Mouse (Mus musculus) MEL (cell line): ENCODE measurements around the gene Bud31. TPM values are rescaled to one million over a fixed set of nuclear protein-coding genes. Genes with fewer than 3 reads are reported as not detected.
A peak's percentile ranks its signal among the peaks of the same experiment; 100 is the strongest.

Experiments
- DNase-seq: peaks from one replicate; pipeline ENCODE4 v3.0.0; 2011; ENCODE audit warnings: low read depth, low spot score
- H3K27ac ChIP-seq: 2 replicates; pipeline ENCODE4 v1.5.1; 2012; ENCODE audit warnings: low read depth, mild to moderate bottlenecking, control low read depth, low read length, moderate library complexity; ENCODE audit not compliant: control insufficient read depth
- H3K27me3 ChIP-seq, 2 experiments: fragments of 150-350 bp in 1 of 2; sonication (generic) in 1 of 2; 2 replicates each; pipeline ENCODE4 v1.6.1; 2012; ENCODE audit warnings: low read length in 2 of 2, mild to moderate bottlenecking in 2 of 2, improper control_type of control experiment in 1 of 2, moderate library complexity in 1 of 2; ENCODE audit not compliant: insufficient read depth in 2 of 2, control insufficient read depth in 1 of 2
- H3K36me3 ChIP-seq, 2 experiments: 2 replicates each; pipeline ENCODE4 v1.6.1; 2012 to 2014; ENCODE audit warnings: low read length in 2 of 2, improper control_type of control experiment in 1 of 2, inconsistent platforms in 1 of 2, mild to moderate bottlenecking in 1 of 2; ENCODE audit not compliant: insufficient read depth in 2 of 2, control insufficient read depth in 1 of 2
- H3K4me1 ChIP-seq, 2 experiments: fragments of 150-350 bp in 1 of 2; sonication (generic) in 1 of 2; 2 replicates each; pipeline ENCODE4 v1.6.1; 2012; ENCODE audit warnings: low read length in 2 of 2, improper control_type of control experiment in 1 of 2, mild to moderate bottlenecking in 1 of 2; ENCODE audit not compliant: insufficient read depth in 2 of 2, control insufficient read depth in 1 of 2
- H3K4me3 ChIP-seq, 2 experiments: fragments of 150-350 bp in 1 of 2; sonication (generic) in 1 of 2; 2 replicates each; pipeline ENCODE4 v1.5.1; 2012; ENCODE audit warnings: low read depth in 2 of 2, low read length in 2 of 2, mild to moderate bottlenecking in 2 of 2, moderate library complexity in 2 of 2, control low read depth in 1 of 2, improper control_type of control experiment in 1 of 2; ENCODE audit not compliant: control insufficient read depth in 1 of 2, insufficient read depth in 1 of 2
- H3K79me2 ChIP-seq: 2 replicates; pipeline ENCODE4 v1.6.1; 2012; ENCODE audit warnings: mild to moderate bottlenecking, low read length, moderate library complexity; ENCODE audit not compliant: control insufficient read depth, poor library complexity, insufficient read depth
- H3K9ac ChIP-seq: 2 replicates; pipeline ENCODE4 v1.6.1; 2012; ENCODE audit warnings: low read depth, mild to moderate bottlenecking, control low read depth, low read length, moderate library complexity; ENCODE audit not compliant: control insufficient read depth, poor library complexity, severe bottlenecking
- H3K9me3 ChIP-seq: fragments of 150-350 bp; sonication (generic); replicated peaks from 2 replicates; pipeline ENCODE4 v1.6.1; 2012; ENCODE audit warnings: mild to moderate bottlenecking, low read length, improper control_type of control experiment, moderate library complexity; ENCODE audit not compliant: insufficient read depth
- BHLHE40 ChIP-seq: IDR thresholded peaks from 2 replicates; pipeline ENCODE4 v1.6.1; 2012; ENCODE audit warnings: low read depth, mild to moderate bottlenecking, inconsistent platforms, low read length, improper control_type of control experiment, borderline replicate concordance
- CHD1 ChIP-seq: IDR thresholded peaks from 2 replicates; pipeline ENCODE4 v1.6.1; 2012; ENCODE audit warnings: low read depth, mild to moderate bottlenecking, inconsistent platforms, low read length, improper control_type of control experiment
- CTCF ChIP-seq, 3 experiments: IDR thresholded peaks in 2 of 3; conservative IDR thresholded peaks in 1 of 3; 2 replicates each; pipeline ENCODE4 v1.5.1; 2011 to 2012; ENCODE audit warnings: low read length in 3 of 3, low read depth in 2 of 3, mild to moderate bottlenecking in 2 of 3, improper control_type of control experiment in 1 of 3, inconsistent platforms in 1 of 3, mixed read lengths in 1 of 3, moderate library complexity in 1 of 3; ENCODE audit not compliant: control insufficient read depth in 1 of 3, insufficient read depth in 1 of 3, poor library complexity in 1 of 3, severe bottlenecking in 1 of 3
- E2F4 ChIP-seq: IDR thresholded peaks from 2 replicates; pipeline ENCODE4 v1.6.1; 2011; ENCODE audit warnings: low read depth, low read length, improper control_type of control experiment, borderline replicate concordance
- ELF1 ChIP-seq: IDR thresholded peaks from 2 replicates; pipeline ENCODE4 v1.6.1; 2014; ENCODE audit warnings: low read depth, mild to moderate bottlenecking, inconsistent platforms, low read length, improper control_type of control experiment, moderate library complexity
- ETS1 ChIP-seq: IDR thresholded peaks from 2 replicates; pipeline ENCODE4 v1.6.1; 2012; ENCODE audit warnings: low read depth, mild to moderate bottlenecking, inconsistent platforms, low read length, improper control_type of control experiment, moderate library complexity
- GABPA ChIP-seq: IDR thresholded peaks from 2 replicates; pipeline ENCODE4 v1.6.1; 2012; ENCODE audit warnings: low read depth, mild to moderate bottlenecking, inconsistent platforms, low read length, improper control_type of control experiment, moderate library complexity
- GATA1 ChIP-seq: IDR thresholded peaks from 2 replicates; pipeline ENCODE4 v1.6.1; 2011; ENCODE audit warnings: low read depth, low read length, improper control_type of control experiment
- HCFC1 ChIP-seq: IDR thresholded peaks from 2 replicates; pipeline ENCODE4 v1.6.1; 2012; ENCODE audit warnings: low read depth, mild to moderate bottlenecking, inconsistent platforms, low read length, improper control_type of control experiment, moderate library complexity
- JUND ChIP-seq: IDR thresholded peaks from 2 replicates; pipeline ENCODE4 v1.6.1; 2011; ENCODE audit warnings: low read depth, mild to moderate bottlenecking, improper control_type of control experiment, low read length
- KAT2A ChIP-seq: conservative IDR thresholded peaks from 2 replicates; pipeline ENCODE4 v1.6.1; 2012; ENCODE audit warnings: low read depth, low read length, improper control_type of control experiment, inconsistent platforms
- MAFK ChIP-seq: IDR thresholded peaks from 2 replicates; pipeline ENCODE4 v1.6.1; 2011; ENCODE audit warnings: low read depth, mild to moderate bottlenecking, low read length, improper control_type of control experiment, borderline replicate concordance
- MAZ ChIP-seq: IDR thresholded peaks from 2 replicates; pipeline ENCODE4 v1.6.1; 2012; ENCODE audit warnings: low read depth, mild to moderate bottlenecking, inconsistent platforms, low read length, improper control_type of control experiment
- MEF2A ChIP-seq: IDR thresholded peaks from 2 replicates; pipeline ENCODE4 v1.6.1; 2014; ENCODE audit warnings: low read depth, mild to moderate bottlenecking, inconsistent platforms, low read length, improper control_type of control experiment; ENCODE audit not compliant: poor library complexity, insufficient replicate concordance, severe bottlenecking; ENCODE audit errors: extremely low read depth
- MXI1 ChIP-seq: IDR thresholded peaks from 2 replicates; pipeline ENCODE4 v1.6.1; 2011; ENCODE audit warnings: mild to moderate bottlenecking, low read depth, low read length, improper control_type of control experiment
- MYB ChIP-seq: IDR thresholded peaks from 2 replicates; pipeline ENCODE4 v1.6.1; 2011; ENCODE audit warnings: mild to moderate bottlenecking, low read depth, low read length, improper control_type of control experiment
- MYC ChIP-seq: IDR thresholded peaks from 2 replicates; pipeline ENCODE4 v1.6.1; 2011; ENCODE audit warnings: low read depth, mild to moderate bottlenecking, low read length, improper control_type of control experiment, moderate library complexity
- NELFE ChIP-seq: IDR thresholded peaks from 2 replicates; pipeline ENCODE4 v1.6.1; 2011; ENCODE audit warnings: low read depth, low read length, improper control_type of control experiment
- POLR2AphosphoS2 ChIP-seq: IDR thresholded peaks from 2 replicates; pipeline ENCODE4 v1.6.1; 2011; ENCODE audit warnings: low read length, improper control_type of control experiment
- POLR2AphosphoS5 ChIP-seq: IDR thresholded peaks from 2 replicates; pipeline ENCODE4 v1.6.1; 2012; ENCODE audit warnings: low read depth, borderline replicate concordance, mild to moderate bottlenecking, inconsistent platforms, low read length, moderate library complexity, mixed read lengths
- RAD21 ChIP-seq: IDR thresholded peaks from 2 replicates; pipeline ENCODE4 v1.6.1; 2011; ENCODE audit warnings: mild to moderate bottlenecking, low read depth, low read length, improper control_type of control experiment
- RCOR1 ChIP-seq: IDR thresholded peaks from 2 replicates; pipeline ENCODE4 v1.6.1; 2012; ENCODE audit warnings: low read depth, mild to moderate bottlenecking, inconsistent platforms, low read length, improper control_type of control experiment
- SIN3A ChIP-seq: IDR thresholded peaks from 2 replicates; pipeline ENCODE4 v1.6.1; 2012; ENCODE audit warnings: low read length, improper control_type of control experiment, inconsistent platforms
- SMC3 ChIP-seq: IDR thresholded peaks from 2 replicates; pipeline ENCODE4 v1.6.1; 2011; ENCODE audit warnings: low read depth, low read length, improper control_type of control experiment
- TAL1 ChIP-seq: IDR thresholded peaks from 2 replicates; pipeline ENCODE4 v1.6.1; 2012; ENCODE audit warnings: mild to moderate bottlenecking, inconsistent platforms, low read length, moderate library complexity, mixed read lengths
- TBP ChIP-seq: IDR thresholded peaks from 2 replicates; pipeline ENCODE4 v1.8.0; 2011; ENCODE audit warnings: low read depth, low read length, improper control_type of control experiment
- UBTF ChIP-seq: IDR thresholded peaks from 2 replicates; pipeline ENCODE4 v1.6.1; 2012; ENCODE audit warnings: low read depth, mild to moderate bottlenecking, inconsistent platforms, low read length, improper control_type of control experiment, moderate library complexity, borderline replicate concordance; ENCODE audit not compliant: insufficient read depth
- ZC3H11A ChIP-seq: IDR thresholded peaks from 2 replicates; pipeline ENCODE4 v1.6.1; 2012; ENCODE audit warnings: low read depth, mild to moderate bottlenecking, inconsistent platforms, low read length, improper control_type of control experiment
- ZKSCAN1 ChIP-seq: IDR thresholded peaks from 2 replicates; pipeline ENCODE4 v1.6.1; 2012; ENCODE audit warnings: low read depth, mild to moderate bottlenecking, inconsistent platforms, low read length, improper control_type of control experiment, moderate library complexity
- ZMIZ1 ChIP-seq: IDR thresholded peaks from 2 replicates; pipeline ENCODE4 v1.6.1; 2012; ENCODE audit warnings: low read depth, mild to moderate bottlenecking, inconsistent platforms, low read length, improper control_type of control experiment, moderate library complexity
- ZNF384 ChIP-seq: IDR thresholded peaks from 2 replicates; pipeline ENCODE4 v1.6.1; 2012; ENCODE audit warnings: low read depth, mild to moderate bottlenecking, inconsistent platforms, low read length, improper control_type of control experiment
- polyA plus RNA-seq, 2 experiments: library from polyadenylated mRNA; stranded (reverse) in 1 of 2; unstranded in 1 of 2; fragments of >175 nt in 1 of 2; fragments of >200 nt in 1 of 2; gene quantifications; 2 replicates each; pipeline versions ENCODE4 v1.2.1 to v1.2.4; 2012; ENCODE audit warnings: low replicate concordance in 2 of 2, low read depth in 1 of 2; ENCODE audit not compliant: insufficient read length in 2 of 2, insufficient read depth in 1 of 2, missing spikeins in 1 of 2
- total RNA-seq: library from RNA; depleted of rRNA; stranded (reverse); fragments of 300-350 nt; gene quantifications from 2 replicates; pipeline ENCODE4 v1.2.3, GENCODE M21; 2012

The Bud31 gene
- total and polyA plus RNA-seq, 3 experiments = 193 to 207 TPM; not detected in 1

DNA sequence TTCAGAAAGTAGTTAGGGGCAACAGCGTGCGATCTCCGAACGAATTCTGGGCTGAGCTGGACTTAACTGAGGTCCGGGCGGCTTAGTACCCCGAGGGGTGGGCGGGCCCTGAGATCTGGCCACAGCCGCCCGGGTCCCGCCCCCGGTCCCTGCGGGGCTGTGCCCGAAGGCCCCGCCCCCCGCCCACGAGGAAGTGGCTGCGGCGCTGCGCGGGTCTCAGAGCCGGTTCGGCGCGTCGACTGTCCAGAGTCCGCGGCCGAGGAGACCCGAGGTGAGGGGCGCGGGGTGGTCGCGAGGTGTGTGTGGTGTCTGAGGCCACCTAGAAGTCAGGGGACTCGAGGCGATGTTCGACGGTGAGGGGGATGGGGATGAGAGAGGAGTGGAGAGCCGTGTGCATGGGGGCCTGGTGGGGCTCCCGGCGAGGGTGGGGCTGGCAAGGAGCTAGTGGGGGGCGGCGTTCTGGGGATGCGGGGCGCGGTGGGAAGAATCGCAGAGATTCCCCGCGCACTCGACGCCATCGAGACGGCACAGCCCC is 26.0 kb upstream of the Bud31 start, which contains the start of gene Arpc1b (continued):
- TF ChIP-seq TAL1 = no peak
- no peak for TF ChIP-seq RAD21
- TF ChIP-seq, all 39 proteins: peak for 7

DNA sequence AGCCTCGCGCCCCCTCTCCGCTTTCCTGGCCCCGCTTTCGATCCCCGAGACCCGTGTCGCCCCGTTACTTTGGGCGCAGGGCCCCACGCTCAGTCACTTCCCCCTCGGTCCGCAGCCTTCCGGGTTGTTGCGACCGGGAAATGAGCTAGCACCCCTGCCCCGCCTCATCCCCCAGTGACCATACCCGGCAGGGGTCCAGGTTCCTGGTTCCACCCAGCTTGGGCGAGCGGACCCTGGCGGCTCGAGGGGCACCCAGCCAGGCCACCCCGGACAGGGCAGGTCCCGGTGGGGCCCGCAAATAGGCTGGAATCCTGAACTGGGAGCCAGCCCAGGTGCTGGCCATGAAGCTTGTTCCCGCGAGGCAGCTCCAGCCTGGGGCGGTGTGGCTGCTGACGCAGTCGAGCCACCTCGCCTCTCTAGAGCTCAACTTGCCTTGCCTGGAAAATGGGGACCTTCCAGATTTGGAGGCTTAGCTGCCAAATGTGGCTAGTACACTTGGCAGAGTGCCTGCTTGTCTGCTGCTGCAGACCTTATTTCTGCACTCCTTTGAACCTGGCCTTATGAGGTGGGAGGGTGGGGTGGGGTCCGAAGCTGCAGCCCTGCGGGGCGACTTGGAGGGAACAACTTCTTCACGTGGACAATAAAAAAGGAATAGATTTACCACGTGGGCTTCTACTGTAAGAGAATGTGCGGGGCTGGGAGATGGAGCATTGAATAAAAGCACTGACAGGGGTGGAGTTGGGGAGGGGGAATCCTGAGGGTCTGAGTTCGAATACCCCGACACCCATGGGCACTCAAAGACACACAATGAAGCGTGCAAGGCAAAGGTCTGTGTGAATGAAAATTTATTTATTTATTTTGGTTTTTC is 25.3 kb upstream of the Bud31 start:
- peaks cover 3 to 13% of the 10 kb centered on the region in 2 experiments; a peak in 3 of 4 replicates for H3K36me3 ChIP-seq
- peak; percentile 82 for TF ChIP-seq ELF1
- no peak for TF ChIP-seq CTCF (IDR thresholded peaks at IDR 0.05 in 2 of 3, conservative IDR thresholded peaks at IDR 0.05 in 1 of 3; ENCODE audit: control insufficient read depth in 1 of 3, insufficient read depth in 1 of 3, low read depth in 2 of 3, low read length in 3 of 3, poor library complexity in 1 of 3, severe bottlenecking in 1 of 3)
- peak; percentile 61 for TF ChIP-seq RCOR1
- peak; percentile 83 for TF ChIP-seq MXI1
- TF ChIP-seq HCFC1 = 0 out of 2 replicates have a peak, but pooled peaks have one; percentile 36
- TF ChIP-seq KAT2A = no peak
- TF ChIP-seq MEF2A = 0 out of 2 replicates have a peak, but pooled peaks have one; percentile 14
- peak; percentile 58; the same call in 1 of the 2 replicates for TF ChIP-seq MYC
- TF ChIP-seq E2F4 = no peak
- no peak; the same call in 1 of the 2 replicates for TF ChIP-seq ZMIZ1
- TF ChIP-seq ZC3H11A = no peak
- TF ChIP-seq MAFK = no peak; the same call in 1 of the 2 replicates
- TF ChIP-seq BHLHE40 = no peak
- no peak for TF ChIP-seq GABPA
- no peak for TF ChIP-seq GATA1
- TF ChIP-seq CHD1 = no peak
- TF ChIP-seq SMC3 = no peak
- TF ChIP-seq ZNF384 = no peak
- peak; percentile 78; the same call in 1 of the 2 replicates for TF ChIP-seq UBTF
- TF ChIP-seq ETS1 = peak; percentile 54
- peak; percentile 74 for TF ChIP-seq MAZ
- TF ChIP-seq ZKSCAN1 = no peak
- no peak for TF ChIP-seq POLR2AphosphoS5
- TF ChIP-seq TAL1 = no peak; the same call in 1 of the 2 replicates
- TF ChIP-seq JUND = no peak
- no peak; the same call in none of the 2 replicates for TF ChIP-seq SIN3A
- no peak for TF ChIP-seq TBP
- 0 out of 2 replicates have a peak, but pooled peaks have one; percentile 14 for TF ChIP-seq MYB
- no peak for TF ChIP-seq NELFE
- 0 out of 2 replicates have a peak, but pooled peaks have one; percentile 13 for TF ChIP-seq POLR2AphosphoS2
- TF ChIP-seq RAD21 = no peak

More for the DNA sequence above, 25.3 kb upstream of the Bud31 start:
- DNase-seq = peak; percentile 87
- Histone ChIP-seq H3K4me3 (peak overlapping the region; percentile 89 to 98), H3K27ac (peak overlapping the region; percentile 97), H3K27me3 (no peaks in the 10 kb centered on the region), H3K79me2 (peaks cover 47% of the 10 kb centered on the region), H3K4me1 (peaks cover 4 to 18% of the 10 kb centered on the region in 2 experiments; a peak in 3 of 4 replicates), H3K9me3 (no peaks in the 10 kb centered on the region), H3K9ac (peak overlapping the region; percentile 82)
